Mouse (Mus musculus): Measurements from ENCODE around the gene Sap30.
A peak's percentile ranks its signal among the peaks of the same experiment; 100 is the strongest.
"Not testable (repeated sequence)": the region's sequence is repeated elsewhere in the genome, so short reads cannot be mapped to it uniquely, and the experiment has no call there.

The Sap30 gene

GRCm38 (mm10) chr8:57487441-57488155 is at the start of gene Sap30:
TSS of gene Sap30 (minus strand) at chr8:57487860.
- peak; percentile 97 for DNase-seq

DNA sequence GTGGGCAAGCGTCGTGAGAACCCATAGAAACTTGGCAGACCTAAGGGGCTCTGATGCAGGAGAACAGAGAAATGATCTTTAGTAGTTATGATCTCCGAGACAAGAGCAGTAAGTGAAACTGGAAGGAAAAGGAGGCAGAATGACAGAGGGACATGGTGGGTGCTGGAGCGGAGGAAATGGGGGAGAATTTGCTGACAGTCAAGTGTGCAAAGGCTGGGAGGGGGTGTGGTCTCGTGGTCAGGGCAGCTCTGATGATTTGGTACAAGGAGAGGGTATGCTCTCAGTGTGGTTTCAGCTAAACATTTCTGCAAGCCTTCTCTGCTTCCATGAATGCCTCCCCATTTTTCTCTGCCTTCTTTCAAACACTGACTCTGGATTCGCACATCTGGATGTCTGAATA is 48.5 kb upstream of the Sap30 start:
- DNase-seq = no peak

- no peak for DNase-seq
Observed at GRCm38 (mm10) chr8:57534495-57534894, 46.8 kb upstream of the Sap30 start.

DNA sequence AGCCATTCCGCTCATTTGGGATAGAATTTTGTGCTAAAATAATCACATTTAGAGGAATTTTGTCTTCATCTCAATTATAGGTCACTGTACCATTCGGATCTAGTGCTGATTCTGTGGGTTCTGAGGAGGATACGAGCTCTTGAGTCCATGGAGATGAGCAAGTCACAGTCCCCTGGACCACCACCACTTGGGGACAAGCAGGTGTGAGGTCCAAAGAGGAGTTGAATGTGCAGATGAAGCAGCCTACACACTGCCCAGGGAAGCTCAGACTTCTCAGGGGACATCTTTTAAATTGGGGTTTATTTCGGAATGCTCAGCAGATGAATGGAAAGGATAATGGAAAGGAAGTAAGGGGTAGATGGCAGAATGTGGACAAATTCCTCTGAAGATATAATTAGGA is 45.4 kb upstream of the Sap30 start:
- no peak for DNase-seq

DNA sequence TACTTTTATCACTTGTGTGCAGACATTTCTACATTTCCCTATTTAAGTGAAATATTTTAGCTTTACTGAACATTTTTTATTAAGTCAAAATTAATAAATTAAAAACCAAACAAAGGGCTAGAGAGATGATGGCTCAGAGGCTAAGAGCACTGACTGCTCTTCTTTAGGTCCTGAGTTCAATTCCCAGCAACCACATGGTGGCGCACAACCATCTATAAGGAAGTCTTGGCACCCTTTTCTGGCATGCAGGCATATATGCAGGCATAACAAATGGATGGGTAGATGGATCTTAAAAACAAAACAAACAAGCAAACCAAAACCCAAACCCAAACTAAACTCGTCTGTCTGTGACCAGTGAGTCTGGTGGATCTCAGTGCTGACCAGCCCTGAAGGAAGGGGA is 44.6 kb upstream of the Sap30 start:
- no peak for DNase-seq

GRCm38 (mm10) chr8:57530666-57531349 is 43.1 kb upstream of the Sap30 start:
- DNase-seq = peak; percentile 45

DNA sequence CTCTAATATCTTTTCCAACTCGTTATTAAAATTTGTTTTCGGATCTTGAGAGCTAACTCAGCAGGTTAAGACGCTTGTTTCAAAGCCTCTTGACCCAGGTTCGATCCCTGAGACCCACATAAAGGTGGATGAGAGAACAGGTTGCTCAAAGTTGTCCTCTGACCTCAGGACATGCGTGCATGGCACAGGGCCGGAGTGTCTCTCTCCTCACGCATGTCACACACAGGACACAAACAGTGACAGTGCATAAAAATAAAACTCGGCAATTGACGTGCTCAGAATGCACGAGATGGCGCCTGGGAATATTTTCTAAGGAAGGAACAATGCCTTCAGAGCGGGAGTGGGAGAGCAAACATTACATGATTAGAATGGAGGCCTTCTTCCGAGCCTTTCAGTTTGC is 42.6 kb upstream of the Sap30 start:
- no peak for DNase-seq

DNA sequence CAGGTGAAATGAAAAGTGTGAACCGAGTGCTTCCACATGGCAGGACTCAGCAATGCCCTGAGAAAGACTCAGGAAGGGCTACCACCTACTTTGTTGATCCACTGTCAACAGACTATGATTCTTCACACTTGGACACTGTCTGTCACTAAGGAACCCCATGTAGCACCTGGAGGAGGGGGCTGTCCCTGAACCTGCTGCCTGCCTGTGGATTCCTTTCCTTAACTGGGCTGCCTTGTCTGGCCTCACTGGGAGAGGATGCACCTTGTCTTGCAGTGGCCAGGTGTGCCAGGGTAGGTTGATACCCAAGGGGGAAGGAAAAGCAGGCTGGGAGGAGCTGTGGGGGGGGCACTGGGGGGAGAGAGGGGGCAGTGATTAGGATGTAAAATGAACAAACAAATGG is 40.4 kb upstream of the Sap30 start:
- no peak for DNase-seq

GRCm38 (mm10) chr8:57520186-57520786 is 32.6 kb upstream of the Sap30 start:
- DNase-seq = no peak

DNA sequence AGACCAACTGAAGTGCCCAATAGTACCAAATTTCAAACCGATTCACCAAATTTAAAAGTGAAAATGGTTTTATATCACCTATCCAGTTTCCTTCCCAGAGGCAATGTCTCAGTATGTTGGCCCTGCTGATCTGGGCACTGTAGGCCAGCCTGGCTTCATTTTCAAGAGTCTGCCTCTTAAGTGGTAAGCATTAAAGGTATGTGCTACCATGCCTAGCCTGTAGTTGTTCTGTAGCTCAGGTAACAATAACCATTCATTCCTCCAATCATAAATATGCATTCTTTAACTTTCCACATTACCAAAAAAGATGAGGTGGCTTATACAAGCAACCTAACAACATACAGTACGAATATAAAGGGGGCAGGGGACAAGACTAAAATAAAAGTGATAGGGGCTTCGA is 30.1 kb upstream of the Sap30 start:
- no peak for DNase-seq

DNA sequence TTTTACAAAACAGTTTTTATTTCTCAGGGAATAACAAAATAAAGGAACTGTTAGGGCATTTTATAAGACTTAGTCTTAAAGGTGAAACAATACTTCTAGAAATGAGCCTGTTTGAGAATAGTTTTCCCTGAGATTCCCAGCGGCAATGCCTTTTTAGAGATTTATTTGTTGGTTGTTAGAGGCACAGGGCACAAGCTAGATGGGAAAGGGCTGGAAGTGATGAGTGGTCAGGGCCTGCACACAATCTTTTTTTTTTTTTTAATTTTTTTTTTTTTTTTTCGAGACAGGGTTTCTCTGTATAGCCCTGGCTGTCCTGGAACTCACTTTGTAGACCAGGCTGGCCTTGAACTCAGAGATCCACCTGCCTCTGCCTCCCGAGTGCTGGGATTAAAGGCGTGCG is 29.0 kb upstream of the Sap30 start:
- not testable (repeated sequence) for DNase-seq

DNA sequence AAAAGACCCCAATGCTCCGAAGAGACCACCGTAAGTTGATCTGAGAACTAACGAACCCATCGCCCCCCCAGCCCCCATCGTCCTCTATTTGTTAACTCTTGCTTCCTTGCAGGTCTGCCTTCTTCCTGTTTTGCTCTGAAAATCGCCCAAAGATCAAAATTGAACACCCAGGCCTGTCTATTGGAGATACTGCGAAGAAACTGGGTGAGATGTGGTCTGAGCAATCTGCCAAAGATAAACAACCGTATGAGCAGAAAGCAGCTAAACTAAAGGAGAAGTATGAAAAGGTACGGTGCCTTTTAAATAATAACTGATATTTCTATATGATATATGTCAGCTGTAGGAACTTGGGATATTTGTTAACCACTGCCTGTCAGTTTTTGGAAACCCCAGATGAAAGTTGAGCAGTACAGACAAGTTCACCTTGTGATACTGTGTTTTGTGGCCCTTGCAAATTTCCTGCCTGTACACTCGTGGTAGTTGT is 25.6 kb upstream of the Sap30 start:
- not testable (repeated sequence) for DNase-seq

- no peak for DNase-seq
Observed at GRCm38 (mm10) chr8:57512141-57513056, 24.7 kb upstream of the Sap30 start.

- DNase-seq = peak; percentile 100
Observed at GRCm38 (mm10) chr8:57511316-57512118, 23.9 kb upstream of the Sap30 start, which contains the start of gene Hmgb2. TSS of gene Hmgb2 (plus strand) at chr8:57511907.

DNA sequence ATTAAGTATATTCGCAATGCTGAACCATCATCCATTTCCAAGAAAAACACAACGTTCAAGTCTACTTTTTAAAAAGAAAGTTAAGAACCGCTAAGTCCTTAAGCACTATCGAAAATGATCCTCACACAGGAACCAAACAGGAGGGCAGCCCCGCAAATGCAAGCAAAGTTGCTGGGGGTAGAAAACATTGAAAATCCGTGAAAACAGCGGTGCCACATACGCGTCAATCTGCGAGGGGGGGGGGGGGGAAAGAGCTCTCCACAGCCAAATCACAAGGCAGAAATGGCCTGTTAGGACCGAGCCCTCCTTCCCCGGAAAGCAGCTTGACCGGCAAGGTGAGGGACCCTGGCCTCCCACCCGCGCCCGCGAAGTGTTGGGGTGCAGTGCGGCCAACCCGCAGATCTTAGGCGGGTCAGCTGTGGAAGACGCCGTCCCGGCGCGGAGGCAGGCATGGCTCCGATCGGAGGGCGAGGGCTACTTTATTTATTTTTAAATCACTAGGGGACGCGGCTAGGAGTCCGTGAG is 23.2 kb upstream of the Sap30 start:
- no peak for DNase-seq

- no peak for DNase-seq
Observed at GRCm38 (mm10) chr8:57508657-57509056, 21.0 kb upstream of the Sap30 start.

- no peak for DNase-seq
Observed at GRCm38 (mm10) chr8:57507556-57508063, 19.9 kb upstream of the Sap30 start.

- DNase-seq = not testable (repeated sequence)
Observed at GRCm38 (mm10) chr8:57505500-57505899, 17.8 kb upstream of the Sap30 start.

- DNase-seq = peak; percentile 26
Observed at GRCm38 (mm10) chr8:57503641-57504040, 16.0 kb upstream of the Sap30 start.

DNA sequence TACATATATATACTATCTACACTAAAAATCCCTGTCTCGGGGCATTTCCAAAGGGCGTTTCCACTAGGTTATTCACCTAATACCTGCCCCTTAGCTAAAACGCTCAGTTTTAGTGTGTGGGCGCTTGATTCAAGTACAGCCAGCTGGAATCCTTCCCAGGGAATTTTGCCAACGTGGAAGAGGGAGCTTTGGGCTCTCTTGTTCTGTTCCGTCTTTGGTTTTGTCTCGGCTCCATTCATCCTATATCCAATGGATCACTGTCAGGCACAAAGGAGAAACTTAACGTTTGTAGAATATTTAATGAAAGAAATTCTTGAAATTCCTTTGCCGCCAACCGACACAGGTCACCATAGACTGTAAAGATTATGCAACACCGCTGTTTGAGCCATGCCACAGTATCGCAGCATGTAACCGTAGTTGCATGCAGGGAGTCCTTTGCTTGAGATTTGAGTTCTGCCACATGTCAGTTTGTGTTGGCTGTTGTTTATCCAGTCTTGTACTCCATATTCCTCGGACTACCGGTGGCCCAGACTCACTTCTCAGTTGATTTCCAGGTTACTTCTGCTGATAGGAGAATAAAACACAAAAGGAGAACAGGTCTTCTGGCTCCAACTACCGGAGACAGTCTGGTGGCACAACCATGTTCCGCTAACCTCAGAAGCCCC is 11.3 kb upstream of the Sap30 start:
- no peak for DNase-seq

DNA sequence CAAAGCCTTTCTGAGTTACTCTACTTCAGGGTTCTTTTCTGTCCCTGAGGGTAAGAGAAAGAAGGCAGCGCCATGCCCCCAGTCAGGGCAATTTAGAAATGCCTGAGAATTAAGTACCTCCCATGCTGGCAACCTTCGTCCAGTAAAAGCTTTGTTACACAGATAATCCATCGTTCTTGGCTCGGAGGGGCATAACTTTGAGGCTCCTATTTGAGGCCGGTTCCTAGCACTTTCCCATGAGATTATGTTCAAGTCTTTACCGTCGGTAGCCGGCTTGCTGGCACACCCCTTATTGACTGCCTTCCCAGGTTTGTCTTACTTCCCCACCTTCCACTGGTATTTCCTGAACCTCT is 10.8 kb upstream of the Sap30 start:
- DNase-seq = no peak

All from layer of hippocampus, adult 9-11 months (tissue).